Mouse (Mus musculus) cerebellum, postnatal 36 days (tissue): ENCODE data around the gene Pirb.

Experiments used
- DNase-seq, 2 experiments: peaks; one replicate each; pipeline ENCODE4 v3.0.0; 2021 to 2022; ENCODE audit warnings: mixed read lengths in 2 of 2

Gene Pirb

GRCm38 (mm10) chr7:3692382-3692986, 27.7 kb downstream of the Pirb start, which contains the start of gene Tsen34:
TSS of gene Tsen34 (plus strand) at chr7:3692863.
- DNase-seq, result no peak

- no peak for DNase-seq
These were observed 28.3 kb downstream of the Pirb start for GRCm38 (mm10) chr7:3691919-3692318.

GRCm38 (mm10) chr7:3685400-3686187, 34.6 kb downstream of the Pirb start:
- DNase-seq, result peak; percentile 63 to 72

GRCm38 (mm10) chr7:3684698-3685097, 35.5 kb downstream of the Pirb start:
- DNase-seq, result no peak

GRCm38 (mm10) chr7:3683908-3684550, 36.2 kb downstream of the Pirb start:
- no peak for DNase-seq

GRCm38 (mm10) chr7:3677342-3677741, 42.8 kb downstream of the Pirb start, which contains the start of gene Tmc4:
TSS of gene Tmc4 (minus strand) at chr7:3677553.
- no peak for DNase-seq

GRCm38 (mm10) chr7:3676371-3676770, 43.8 kb downstream of the Pirb start:
- no peak for DNase-seq

GRCm38 (mm10) chr7:3675228-3675548, 45.0 kb downstream of the Pirb start:
- no peak for DNase-seq

GRCm38 (mm10) chr7:3674507-3675227, 45.5 kb downstream of the Pirb start:
- DNase-seq, result peak; percentile 87

- no peak for DNase-seq
These were observed 53.2 kb downstream of the Pirb start for GRCm38 (mm10) chr7:3666921-3667391.

GRCm38 (mm10) chr7:3665215-3666114, 54.7 kb downstream of the Pirb start, which contains the start of gene Leng1:
TSS of gene Leng1 (minus strand) at chr7:3665840.
- DNase-seq, result peak; percentile 95 to 96

GRCm38 (mm10) chr7:3664524-3665214, 55.5 kb downstream of the Pirb start:
- no peak for DNase-seq
